11 mouse cellular contexts compared by ENCODE assay signal in genomic region chr16:91848906-91849603, GRCm38 (mm10).
DNase-seq lines count a peak whose midpoint lies in the region; ATAC-seq lines count a peak whose summit lies in the region.
"Had no signal": no experiment of that assay in that cellular context is flagged by ENCODE, and none has a peak within 500 bp of the region (broad histone marks: within the 10 kb centered on the region; RNA-seq: fewer than 3 reads in every experiment).

No protein-coding gene starts in this region.

- peak; percentile 51; the same call in 1 of the 2 replicates for ATAC-seq in megakaryocyte progenitor cell, adult 5-6 weeks (replicated peaks; ENCODE audit: poor library complexity)

- intact Hi-C loops in heart, postnatal 14 days (cut with DNase I), result no loop called here

- DNase-seq in heart, adult 9 months (ENCODE audit: low spot score in 2 of 2), result peak; percentile 60 to 62
- DNase-seq in heart, postnatal 14 days, result no peak
- DNase-seq in lung, postnatal 25 days (ENCODE audit: low spot score), result peak; percentile 24
- no peak for DNase-seq in lung, postnatal 4 days
- DNase-seq in gonadal fat pad, adult 2 months (ENCODE audit: low read depth), result peak; percentile 89
- DNase-seq in kidney, postnatal 14 days, result no peak
- DNase-seq in kidney, postnatal 10 days, result no peak
- DNase-seq: adrenal gland, adult 8-10 months; cerebellum, adult 11 months; right cerebral cortex, adult 18-20 months had no signal

Comparison
In these comparisons a context has a peak if more than half of its experiments do, and no peak if none do; other contexts are left out.
1. DNase-seq: peak in heart, adult 9 months (2 of 2), lung, postnatal 25 days (single experiment) and gonadal fat pad, adult 2 months (single experiment); none in heart, postnatal 14 days (0 of 2), lung, postnatal 4 days (0 of 2), kidney, postnatal 14 days (single experiment) and kidney, postnatal 10 days (single experiment).